Mouse (Mus musculus) bone marrow, adult 2 months (tissue): ENCODE measurements around the gene Fars2. TPM values are rescaled to one million over a fixed set of nuclear protein-coding genes. Genes with fewer than 3 reads are reported as not detected.
"Not testable (repeated sequence)": the region's sequence is repeated elsewhere in the genome, so short reads cannot be mapped to it uniquely, and the experiment has no call there.

Source experiments
- H3K27ac ChIP-seq: fragments of 200-500 bp; 2 replicates; pipeline ENCODE4 v1.5.1; 2012; ENCODE audit warnings: low read depth, mild to moderate bottlenecking, control low read depth, inconsistent platforms, low read length; ENCODE audit not compliant: control insufficient read depth, poor library complexity, insufficient read depth
- H3K4me1 ChIP-seq: fragments of 200-500 bp; 2 replicates; pipeline ENCODE4 v1.6.1; 2011; ENCODE audit warnings: low read length; ENCODE audit not compliant: control insufficient read depth, insufficient read depth
- H3K4me3 ChIP-seq: fragments of 200-500 bp; replicated peaks from 2 replicates; pipeline ENCODE3; 2011; ENCODE audit warnings: mild to moderate bottlenecking, low read depth, low read length, control low read depth; ENCODE audit not compliant: control insufficient read depth
- CTCF ChIP-seq: fragments of 200-500 bp; IDR thresholded peaks from 2 replicates; pipeline ENCODE4 v1.5.1; 2011; ENCODE audit warnings: low read length, control low read depth; ENCODE audit not compliant: control insufficient read depth, insufficient read depth
- POLR2A ChIP-seq: fragments of 200-500 bp; IDR thresholded peaks from 2 replicates; pipeline ENCODE4 v1.6.1; 2011; ENCODE audit warnings: low read depth, mild to moderate bottlenecking, control low read depth, low read length, borderline replicate concordance; ENCODE audit not compliant: control insufficient read depth
- WGBS: fragments of 180-500 bp; shearing (Covaris S2); methylation state at CpG from one replicate; pipeline ENCODE4 v1.1.7; 2018; 5-methylcytosine and 5-hydroxymethylcytosine counted together
- polyA plus RNA-seq: library from polyadenylated mRNA; stranded (reverse); fragments of >200 nt; gene quantifications from 2 replicates; pipeline ENCODE4 v1.2.4, GENCODE M21; 2011; ENCODE audit warnings: low replicate concordance; ENCODE audit not compliant: missing spikeins, insufficient read depth, insufficient read length

Fars2 gene
- polyA plus RNA-seq, 1 experiment, result 29.7 TPM

DNA sequence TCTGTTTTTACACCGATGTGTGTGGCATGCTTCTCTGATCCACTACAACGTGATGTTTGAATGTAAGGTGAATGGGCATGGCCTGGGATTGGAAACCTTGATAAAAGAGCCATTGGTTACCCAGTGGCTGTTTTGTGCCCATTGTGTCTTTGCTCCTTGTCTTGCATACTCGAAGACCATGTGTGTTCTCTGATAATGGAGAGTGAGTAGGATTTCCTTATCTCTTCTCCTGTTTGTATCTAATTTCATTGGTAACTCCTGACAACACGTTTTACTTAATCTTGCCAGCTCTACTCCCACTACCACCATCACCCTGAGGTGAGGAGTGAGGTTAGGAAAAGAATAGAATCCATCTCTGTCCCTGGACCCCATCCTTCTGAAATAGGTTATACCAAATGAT lies 240.3 kb downstream of the Fars2 start:
- TF ChIP-seq CTCF (no peak), POLR2A (no peak)
- WGBS, result 56% methylated on average over 4 of the region's 4 CpGs
- Histone ChIP-seq H3K4me1 (no peaks in the 10 kb centered on the region), H3K4me3 (no peak overlapping the region), H3K27ac (no peak overlapping the region)

DNA sequence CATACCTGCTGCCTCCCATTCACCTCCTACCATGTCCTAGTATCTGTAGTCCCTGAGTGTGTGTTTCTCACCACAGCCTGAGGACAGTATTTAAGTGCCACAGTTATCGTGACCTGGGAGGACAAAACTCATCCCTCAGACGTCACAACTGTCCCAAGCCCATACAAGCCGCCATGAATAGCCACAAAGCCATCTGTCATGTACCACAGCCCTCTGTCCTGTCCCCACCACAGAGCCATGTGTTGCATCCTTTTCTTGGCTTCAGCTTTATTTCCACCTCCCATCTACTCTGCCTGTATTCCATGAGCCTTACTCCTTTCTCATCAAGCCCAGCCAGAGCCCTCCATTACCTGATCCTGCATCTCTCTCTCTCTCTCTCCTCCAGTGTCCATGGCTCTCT lies 244.2 kb downstream of the Fars2 start:
- H3K4me3 ChIP-seq, result no peak overlapping the region
- no peaks in the 10 kb centered on the region for H3K4me1 ChIP-seq
- TF ChIP-seq CTCF, result no peak
- TF ChIP-seq POLR2A, result no peak
- 73% methylated on average over 3 of the region's 3 CpGs for WGBS
- no peak overlapping the region for H3K27ac ChIP-seq

DNA sequence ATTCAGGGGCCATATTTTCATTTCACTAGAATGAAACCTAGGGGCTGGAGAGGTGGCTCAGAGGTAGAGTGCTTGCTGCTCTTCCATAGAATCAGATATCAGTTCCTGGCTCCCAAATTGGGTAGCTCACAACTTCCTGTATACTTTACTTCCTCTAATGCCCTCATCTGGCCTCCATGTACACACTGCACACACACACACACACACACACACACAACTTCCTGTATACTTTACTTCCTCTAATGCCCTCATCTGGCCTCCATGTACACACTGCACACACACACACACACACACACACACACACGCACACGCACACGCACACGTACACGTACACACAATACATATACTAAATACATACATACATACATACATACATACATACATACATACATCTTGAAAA lies 248.5 kb downstream of the Fars2 start:
- H3K4me1 ChIP-seq, H3K27ac ChIP-seq, H3K4me3 ChIP-seq: not testable (repeated sequence)
- 91% methylated on average over 5 of the region's 5 CpGs for WGBS

DNA sequence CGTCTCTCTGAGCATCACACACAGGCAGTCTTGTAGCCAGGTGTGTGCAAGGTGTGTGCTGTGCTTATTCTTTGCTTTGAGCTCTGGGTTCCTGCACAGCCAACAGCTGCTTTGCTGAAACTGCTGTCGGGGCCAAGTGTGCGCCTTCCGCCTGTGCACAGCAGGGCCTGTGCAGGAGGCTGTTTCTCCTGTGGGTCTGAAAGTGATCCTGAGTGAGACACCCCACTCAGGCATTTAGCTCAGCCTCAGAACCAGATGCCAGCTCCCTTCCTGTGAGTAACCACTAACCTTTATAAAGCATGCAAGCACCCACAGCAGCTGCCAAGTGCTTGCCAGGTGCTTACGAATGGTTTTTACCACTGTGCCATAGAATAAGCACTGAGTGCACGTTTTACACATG lies 249.1 kb downstream of the Fars2 start:
- TF ChIP-seq POLR2A, result no peak
- TF ChIP-seq CTCF, result no peak
- H3K4me1 ChIP-seq, result no peaks in the 10 kb centered on the region
- H3K4me3 ChIP-seq, result no peak overlapping the region
- no peak overlapping the region for H3K27ac ChIP-seq
- 64% methylated on average over 6 of the region's 6 CpGs for WGBS

DNA sequence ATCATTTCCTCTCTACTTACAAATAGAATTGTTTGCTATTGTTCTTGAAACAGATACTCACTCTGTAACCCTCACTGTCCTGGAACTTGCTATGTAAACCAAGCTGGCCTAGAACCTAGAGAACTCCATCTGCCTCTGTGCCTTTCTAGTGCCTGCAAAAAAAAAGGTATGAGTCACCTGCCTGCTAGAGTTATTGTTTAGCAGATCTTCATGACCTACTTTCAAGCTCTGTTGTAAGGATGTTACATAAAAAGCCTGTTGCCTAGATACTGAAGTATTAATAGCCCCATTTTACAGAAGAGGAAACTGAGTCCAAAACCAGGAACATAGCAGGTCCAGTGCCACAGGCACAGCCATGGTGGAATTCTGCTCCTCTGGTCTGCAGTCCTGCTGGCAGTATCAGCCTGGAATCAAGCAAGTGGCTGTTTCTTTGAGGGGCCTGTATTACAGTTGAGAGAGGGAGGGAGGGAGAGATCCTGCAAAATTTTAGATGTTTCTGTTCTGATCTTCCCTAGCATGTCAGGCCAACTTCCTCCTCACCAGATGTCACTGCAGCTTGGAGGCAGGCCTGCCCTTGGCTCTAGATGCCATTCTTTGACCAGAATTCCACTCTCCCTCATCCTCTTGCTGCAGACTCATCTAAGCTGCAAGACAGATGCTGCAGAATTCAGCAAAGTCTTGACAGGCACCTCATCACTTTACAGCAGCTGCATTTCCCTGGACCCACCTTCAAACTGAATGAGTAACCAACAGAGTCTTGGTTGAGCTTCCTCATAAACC lies 250.7 kb downstream of the Fars2 start:
- H3K4me3 ChIP-seq, result no peak overlapping the region
- no peaks in the 10 kb centered on the region for H3K4me1 ChIP-seq
- H3K27ac ChIP-seq, result no peak overlapping the region
- TF ChIP-seq CTCF (no peak), POLR2A (no peak)

DNA sequence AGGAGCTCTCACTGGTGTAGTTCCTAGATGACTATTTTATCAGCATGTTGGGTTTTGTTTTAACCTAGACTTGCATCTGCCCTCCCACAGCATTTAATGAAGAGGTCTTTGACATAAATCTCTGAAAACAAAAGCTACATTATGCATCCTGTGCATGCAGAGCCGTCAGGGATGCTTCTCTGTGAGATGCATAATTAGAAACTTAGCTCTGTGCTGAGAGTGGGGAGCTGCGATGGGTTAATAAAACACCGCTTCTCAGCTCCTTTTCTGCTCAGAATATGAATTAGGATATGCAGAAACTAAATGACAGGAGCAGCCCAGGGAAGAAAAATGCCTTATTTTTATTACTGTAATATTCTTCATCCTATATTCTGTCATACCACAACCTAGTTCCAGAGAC lies 251.6 kb downstream of the Fars2 start:
- TF ChIP-seq POLR2A (no peak), CTCF (no peak)
- no peak overlapping the region for H3K4me3 ChIP-seq
- 80% methylated on average over 3 of the region's 3 CpGs for WGBS

DNA sequence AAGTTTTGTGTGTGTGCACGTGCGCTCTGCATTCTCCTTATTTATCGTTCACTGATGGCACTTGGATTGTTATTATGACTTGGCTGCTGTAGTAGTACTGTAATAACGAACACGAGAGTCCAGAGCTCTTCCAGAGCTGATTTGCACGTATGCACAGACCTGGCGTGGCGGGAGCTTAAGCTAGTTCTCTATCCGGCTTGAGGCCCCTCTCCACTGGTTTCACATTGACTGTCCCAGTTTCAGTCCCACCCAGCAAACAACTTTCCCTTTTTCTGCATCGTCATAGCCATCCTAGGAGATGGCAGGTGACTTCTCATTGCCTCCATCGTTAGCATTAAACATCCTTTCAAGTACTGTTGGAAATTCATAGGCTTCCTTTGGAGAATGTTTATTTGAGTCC lies 252.2 kb downstream of the Fars2 start:
- 77% methylated on average over 11 of the region's 11 CpGs for WGBS

More for the DNA sequence above, 251.6 kb downstream of the Fars2 start:
- Histone ChIP-seq H3K27ac (no peak overlapping the region), H3K4me1 (no peaks in the 10 kb centered on the region)

DNA sequence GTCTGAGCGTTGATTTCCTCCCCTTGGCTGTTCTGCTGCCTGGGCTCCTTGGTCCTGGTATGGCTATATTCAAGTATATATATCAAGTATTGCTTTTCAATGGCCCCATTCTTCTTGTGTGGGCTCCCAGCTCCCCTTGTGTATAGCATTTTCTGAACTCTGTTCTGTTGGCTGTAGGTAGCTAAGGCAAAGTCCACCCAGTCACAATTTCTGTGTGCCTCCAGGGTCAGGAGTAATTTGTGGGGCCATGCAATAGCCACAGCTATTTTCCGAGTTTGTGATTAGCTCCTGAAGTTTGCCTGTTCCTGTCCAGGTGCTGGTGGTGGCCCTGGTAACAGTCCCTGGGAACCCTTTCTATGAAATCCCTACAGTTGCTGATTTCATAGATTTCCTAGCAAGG lies 266.0 kb downstream of the Fars2 start:
- WGBS, result 65% methylated on average over 2 of the region's 2 CpGs
- Histone ChIP-seq H3K4me3 (no peak overlapping the region), H3K4me1 (no peaks in the 10 kb centered on the region), H3K27ac (no peak overlapping the region)
- TF ChIP-seq POLR2A, result no peak
- TF ChIP-seq CTCF, result no peak

More for the DNA sequence above, 252.2 kb downstream of the Fars2 start:
- no peaks in the 10 kb centered on the region for H3K4me1 ChIP-seq
- no peak overlapping the region for H3K4me3 ChIP-seq
- TF ChIP-seq CTCF (no peak), POLR2A (no peak)
- H3K27ac ChIP-seq, result no peak overlapping the region

DNA sequence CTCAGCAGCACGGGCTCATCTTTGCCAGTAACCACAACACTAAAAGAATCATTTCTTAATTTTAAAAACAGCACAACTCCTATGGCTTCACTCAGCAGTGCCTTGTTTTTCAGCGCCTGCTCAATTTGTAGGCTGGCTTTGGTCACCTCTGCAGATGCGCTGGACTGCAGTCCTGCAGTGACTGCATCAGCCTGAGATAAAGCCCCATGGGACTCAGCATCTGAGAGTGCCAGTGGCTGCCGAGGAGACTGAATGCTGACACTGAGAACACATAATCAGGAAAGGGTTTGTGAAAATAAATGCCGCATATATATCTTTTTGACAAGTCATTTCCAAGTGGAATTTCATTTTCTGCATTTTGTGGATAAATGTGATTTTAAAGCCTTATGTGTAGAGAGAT lies 268.9 kb downstream of the Fars2 start:
- TF ChIP-seq CTCF (no peak), POLR2A (no peak)

More for the DNA sequence above, 268.9 kb downstream of the Fars2 start:
- no peak overlapping the region for H3K27ac ChIP-seq
- no peak overlapping the region for H3K4me3 ChIP-seq
- no peaks in the 10 kb centered on the region for H3K4me1 ChIP-seq
- 91% methylated on average over 5 of the region's 5 CpGs for WGBS
